Mouse (Mus musculus) bone marrow, adult 2 months (tissue): ENCODE measurements around the gene Hira.

Experiments
- CTCF ChIP-seq: fragments of 200-500 bp; IDR thresholded peaks from 2 replicates; pipeline ENCODE4 v1.5.1; 2011; ENCODE audit warnings: low read length, control low read depth; ENCODE audit not compliant: control insufficient read depth, insufficient read depth
- POLR2A ChIP-seq: fragments of 200-500 bp; IDR thresholded peaks from 2 replicates; pipeline ENCODE4 v1.6.1; 2011; ENCODE audit warnings: low read depth, mild to moderate bottlenecking, control low read depth, low read length, borderline replicate concordance; ENCODE audit not compliant: control insufficient read depth

GRCm38 (mm10) chr16:18876442-18877308, at the start of gene Hira, which contains the start of gene Mrpl40:
- TF ChIP-seq CTCF (no peak), POLR2A (peak; percentile 76; the same call in 1 of the 2 replicates)
